Mouse (Mus musculus) cerebellum, adult 9-11 months (tissue): Measurements from ENCODE around the gene Arhgap24.

Experiments used
- DNase-seq: peaks from one replicate; pipeline ENCODE4 v3.0.0; 2022

Arhgap24 gene

DNA sequence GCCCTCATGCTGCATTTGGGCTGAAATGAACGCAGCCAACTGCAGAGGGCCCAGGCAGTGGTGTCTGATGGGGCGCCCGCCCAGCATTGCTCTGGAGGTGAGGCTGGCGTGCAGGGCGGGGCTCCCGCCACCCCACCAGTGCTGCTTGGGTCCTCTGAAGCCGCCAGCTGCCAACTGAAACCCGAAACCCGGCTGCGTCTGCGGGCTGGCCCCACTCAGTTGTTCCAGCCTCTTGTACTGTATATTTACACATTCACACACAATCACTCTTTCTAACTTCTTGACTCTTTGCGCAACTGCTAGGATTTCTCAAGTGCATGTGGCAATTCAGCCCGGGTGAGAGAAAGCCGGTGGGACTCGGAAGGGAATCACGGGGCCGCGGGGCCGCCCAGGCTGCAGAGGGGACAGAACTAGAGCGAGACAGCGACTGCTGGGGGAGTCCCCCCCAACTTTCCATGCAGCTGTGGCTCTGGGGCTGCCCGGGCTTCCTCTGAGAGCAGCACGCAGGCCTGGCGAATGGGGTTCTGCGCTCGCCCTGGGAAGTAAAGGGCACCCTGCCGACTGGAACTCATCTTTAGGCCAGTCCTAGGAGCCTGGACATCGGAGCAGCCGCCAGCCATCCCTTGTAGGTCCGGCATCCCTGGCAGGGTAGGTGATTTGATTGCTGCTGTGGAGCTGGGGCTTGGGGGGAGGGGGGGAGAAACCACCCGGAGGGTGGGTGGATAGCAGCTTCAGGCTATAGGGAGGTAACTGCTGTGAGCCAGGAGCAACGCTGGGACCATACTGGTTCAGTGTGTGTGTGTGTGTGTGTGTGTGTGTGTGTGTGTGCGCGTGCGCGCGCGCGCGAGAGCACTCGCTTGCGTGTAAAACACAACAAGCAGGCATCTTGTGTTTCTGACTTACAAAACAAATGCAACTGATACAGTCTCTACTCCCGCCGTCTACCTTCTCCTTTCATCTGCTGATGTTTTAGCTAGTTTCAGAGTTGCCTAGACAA, at the start of gene Arhgap24:
Gene Arhgap24, plus strand, starts transcription at position 177 of the 997 bp plus-strand sequence.
- no peak for DNase-seq

DNA sequence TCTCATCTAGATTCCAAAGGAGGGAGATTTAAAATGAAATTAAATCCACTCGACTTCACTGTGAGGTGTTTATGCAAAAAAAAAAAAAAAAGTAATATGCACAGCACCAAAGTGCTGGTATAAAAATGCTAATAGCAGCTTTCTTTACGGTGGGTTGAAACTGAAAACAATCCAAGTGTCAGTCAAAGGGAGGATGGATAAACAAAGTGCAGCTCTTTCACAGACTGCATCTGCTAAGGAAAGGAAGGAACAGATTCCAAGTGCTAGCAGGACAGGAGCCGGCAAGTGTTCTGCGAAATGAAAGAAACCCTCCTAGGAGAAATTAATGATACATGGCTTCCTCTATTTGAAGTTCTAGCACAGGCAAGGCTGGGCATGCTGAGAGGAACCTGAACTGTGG, 47.0 kb upstream of the Arhgap24 start:
- DNase-seq, result no peak

GRCm38 (mm10) chr5:102436581-102436980, 44.6 kb upstream of the Arhgap24 start:
- no peak for DNase-seq

GRCm38 (mm10) chr5:102439119-102439877, 41.9 kb upstream of the Arhgap24 start:
- DNase-seq, result no peak

DNA sequence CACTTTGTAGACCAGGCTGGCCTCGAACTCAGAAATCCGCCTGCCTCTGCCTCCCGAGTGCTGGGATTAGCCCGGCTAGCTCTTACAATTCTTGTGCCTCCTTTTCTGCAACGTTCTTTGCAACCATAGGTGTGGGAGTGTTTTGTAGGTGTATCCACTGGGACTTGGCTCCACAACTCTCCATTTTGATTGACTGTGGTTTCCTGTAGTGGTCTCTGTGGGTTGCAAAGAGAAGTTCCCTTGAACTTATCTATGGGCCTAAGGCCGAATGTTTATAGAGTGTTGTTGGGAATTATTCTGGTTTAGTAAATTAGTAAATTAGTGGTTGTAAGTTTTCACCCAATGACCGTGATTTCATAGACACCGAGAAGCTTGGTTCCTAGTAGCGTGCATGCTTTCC, 33.8 kb upstream of the Arhgap24 start:
- no peak for DNase-seq

DNA sequence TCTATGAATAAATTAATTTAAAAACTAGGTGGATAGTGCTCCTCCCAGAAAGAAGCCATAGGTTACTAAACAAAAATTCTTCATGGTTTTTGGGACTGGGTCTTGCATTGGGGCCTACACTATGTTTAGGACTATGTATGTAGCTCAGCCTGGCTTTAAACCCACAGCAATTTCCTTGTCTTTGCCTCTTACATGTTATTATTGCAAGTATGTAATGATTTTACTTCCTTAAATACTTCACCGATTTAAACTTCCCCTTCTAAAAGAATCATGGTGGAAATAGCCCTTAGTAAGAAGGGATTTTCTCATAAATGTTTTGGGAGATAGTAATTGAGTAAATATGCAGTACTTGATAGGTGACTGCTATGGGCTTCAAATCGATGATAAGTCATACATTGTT, 30.3 kb upstream of the Arhgap24 start:
- DNase-seq, result no peak

- DNase-seq, result no peak
Measured at GRCm38 (mm10) chr5:102452079-102452797, 29.0 kb upstream of the Arhgap24 start.

DNA sequence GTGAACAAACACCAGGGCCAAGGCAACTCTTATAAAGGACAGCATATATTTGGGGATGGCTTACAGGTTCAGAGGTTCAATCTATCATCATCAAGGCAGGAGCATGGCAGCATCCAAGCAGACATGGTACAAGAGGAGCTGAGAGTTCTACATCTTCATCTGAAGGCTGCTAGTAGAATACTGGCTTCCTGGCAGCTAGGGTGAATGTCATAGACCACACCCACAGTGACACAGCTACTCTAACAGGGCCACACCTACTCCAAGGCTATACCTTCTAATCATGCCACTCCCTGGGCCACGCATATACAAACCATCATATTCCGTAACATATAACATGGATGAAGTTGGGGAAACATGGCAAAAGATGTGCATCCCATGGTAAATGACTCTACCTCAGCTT, 27.9 kb upstream of the Arhgap24 start:
- DNase-seq, result no peak

DNA sequence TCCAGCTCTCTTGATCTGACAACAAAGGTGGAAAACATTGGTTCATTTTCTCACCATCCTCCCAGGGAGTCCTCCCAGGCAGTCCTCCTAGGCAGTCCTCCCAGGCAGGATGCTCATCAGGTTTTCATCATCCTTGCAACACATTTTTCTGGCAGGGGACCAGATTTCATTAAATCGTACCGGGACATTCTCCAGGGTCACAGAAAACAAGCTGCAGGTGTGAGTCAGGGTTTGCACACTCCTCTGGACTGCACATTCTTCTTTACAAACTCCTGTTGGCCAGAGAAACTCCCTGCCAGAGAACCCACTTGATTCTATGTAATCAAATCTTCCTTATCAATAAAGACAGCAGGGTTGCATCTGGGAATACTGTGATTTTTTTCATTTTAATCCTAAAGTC, 25.9 kb upstream of the Arhgap24 start:
- no peak for DNase-seq

DNA sequence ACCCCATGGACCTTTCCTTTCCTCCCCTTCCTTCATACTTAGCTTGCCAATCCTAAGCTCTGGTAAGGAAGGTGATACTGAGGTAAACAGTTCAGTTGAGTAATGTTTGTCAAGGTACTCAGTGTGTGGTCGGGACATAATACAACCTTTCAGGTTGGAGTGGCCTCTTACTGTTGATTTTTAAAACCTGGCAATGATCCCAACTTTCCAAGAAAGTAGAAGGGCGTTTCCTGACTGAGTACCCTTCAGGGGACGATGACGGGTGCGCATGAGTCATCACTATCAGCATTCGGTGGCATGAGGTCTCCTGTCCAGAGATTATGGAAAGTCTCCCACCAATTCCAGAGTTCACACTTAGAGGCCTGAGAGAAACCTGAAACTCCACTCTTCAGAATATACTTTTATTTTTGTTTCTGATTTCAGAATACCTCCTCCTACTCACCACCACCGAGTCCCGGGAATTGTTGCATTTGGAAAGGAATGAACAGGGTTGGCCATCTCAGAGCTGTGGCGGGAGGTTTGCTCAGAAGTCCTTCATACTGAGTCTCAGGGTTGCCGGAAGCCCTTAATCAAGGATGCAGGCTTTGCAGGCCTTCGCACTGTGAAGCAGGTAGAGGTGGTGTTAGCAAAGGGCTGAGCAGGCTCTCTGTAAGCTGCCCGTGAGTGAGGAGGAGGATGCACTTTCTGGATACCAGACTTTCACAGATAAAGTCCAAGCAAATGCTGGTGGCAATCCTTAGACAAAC, 20.6 kb upstream of the Arhgap24 start:
- DNase-seq, result no peak

- DNase-seq, result no peak
Measured at GRCm38 (mm10) chr5:102462948-102463347, 18.2 kb upstream of the Arhgap24 start.

DNA sequence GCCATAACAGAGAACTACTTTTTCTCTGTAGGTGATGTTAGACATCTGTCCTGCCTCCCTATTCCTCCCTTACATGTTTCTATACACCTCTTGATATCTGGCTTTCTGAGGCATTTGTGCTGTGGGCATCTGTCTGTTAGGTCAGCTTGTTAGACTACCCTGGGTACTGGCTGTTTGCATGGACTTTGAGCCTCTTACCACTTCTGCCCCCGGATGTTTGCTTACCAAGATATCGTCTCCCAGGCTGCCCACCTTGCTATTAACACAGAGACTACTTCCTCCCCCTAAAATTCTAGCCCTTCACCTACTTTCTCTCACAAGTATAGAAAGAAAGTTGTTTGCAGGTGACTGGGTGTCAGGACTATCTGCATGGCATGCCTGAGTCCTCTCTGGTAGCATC, 15.8 kb upstream of the Arhgap24 start:
- no peak for DNase-seq

- no peak for DNase-seq
Measured at GRCm38 (mm10) chr5:102468292-102468691, 12.9 kb upstream of the Arhgap24 start.

- DNase-seq, result no peak
Measured at GRCm38 (mm10) chr5:102470284-102470683, 10.9 kb upstream of the Arhgap24 start.

DNA sequence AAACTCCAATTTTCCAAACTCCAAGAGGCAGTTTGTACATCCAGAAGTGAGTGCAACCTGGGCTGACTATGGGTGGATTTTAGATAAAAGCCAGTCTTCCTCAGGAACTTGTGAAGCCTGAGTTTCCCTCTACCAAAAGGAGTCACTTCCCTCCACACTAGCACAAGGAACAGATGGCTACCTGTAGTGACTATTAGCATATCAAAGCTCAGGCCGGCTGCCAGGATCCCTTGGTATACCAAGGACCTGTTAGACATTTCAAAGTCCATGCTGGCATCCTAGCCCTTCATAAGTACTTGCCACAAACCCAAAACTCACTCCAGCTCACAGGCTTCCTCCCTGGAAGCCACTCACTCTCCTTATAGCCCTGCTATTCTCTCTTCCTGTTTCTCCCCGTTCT, 3.1 kb upstream of the Arhgap24 start:
- no peak for DNase-seq

GRCm38 (mm10) chr5:102483285-102483975, 2.2 kb downstream of the Arhgap24 start:
- DNase-seq, result no peak

DNA sequence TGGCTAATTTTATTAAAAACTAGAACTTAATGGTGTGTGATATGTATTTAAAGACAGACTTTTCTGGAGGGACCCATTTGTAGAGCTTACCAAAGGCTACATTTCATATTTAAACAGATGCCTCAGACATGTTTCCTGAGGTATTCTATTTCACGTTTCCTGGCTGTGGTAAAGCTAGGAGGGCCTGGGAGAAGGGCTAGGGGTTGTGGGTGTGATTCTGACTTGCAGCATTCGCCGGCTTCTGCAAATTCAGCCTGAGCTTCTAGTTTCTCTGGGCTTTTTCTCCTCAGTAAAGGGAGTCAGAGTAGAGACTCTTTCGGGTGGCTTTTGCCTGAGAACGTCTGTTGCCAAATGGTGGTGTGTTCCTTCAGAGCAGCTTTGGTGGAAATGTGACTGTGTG, 10.4 kb downstream of the Arhgap24 start:
- no peak for DNase-seq

DNA sequence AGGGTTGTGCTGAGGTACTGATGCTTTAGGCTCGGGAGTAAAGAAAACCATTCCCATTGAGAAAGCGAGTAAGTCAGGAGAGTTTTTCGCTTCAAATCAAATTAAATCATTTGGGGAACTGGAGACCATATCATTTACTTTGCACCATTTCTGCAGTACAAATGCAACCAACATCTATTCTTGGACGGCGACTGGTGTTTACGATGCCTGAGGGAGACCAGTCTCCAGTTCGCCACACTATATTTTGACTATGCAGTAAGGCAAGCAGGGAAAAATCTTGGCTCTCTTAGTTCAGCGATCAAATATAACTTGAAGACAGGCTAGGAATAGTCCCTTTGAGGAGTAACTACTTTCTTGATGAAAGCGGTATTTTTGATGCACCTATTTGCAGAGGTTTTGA, 11.0 kb downstream of the Arhgap24 start:
- DNase-seq, result no peak

DNA sequence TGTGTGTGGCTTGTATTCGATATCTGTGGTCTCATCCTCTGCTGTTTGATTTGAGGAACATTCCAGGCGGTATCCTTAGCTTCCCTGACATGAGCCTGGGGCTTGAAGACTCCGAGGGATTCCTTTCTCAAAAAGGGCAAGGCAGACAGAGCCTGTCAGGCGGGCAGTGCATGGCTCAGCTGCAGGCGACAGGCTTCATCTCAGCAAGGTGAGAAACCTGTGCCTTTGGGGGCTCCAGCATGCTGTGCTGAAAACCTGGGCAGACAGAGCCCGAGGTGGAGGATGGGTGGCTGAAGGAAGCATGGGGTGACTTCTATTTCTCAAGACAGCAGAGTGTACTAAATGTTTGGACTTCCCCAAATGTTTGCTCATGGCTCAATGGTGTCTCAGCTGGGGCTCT, 13.6 kb downstream of the Arhgap24 start:
- DNase-seq, result no peak

DNA sequence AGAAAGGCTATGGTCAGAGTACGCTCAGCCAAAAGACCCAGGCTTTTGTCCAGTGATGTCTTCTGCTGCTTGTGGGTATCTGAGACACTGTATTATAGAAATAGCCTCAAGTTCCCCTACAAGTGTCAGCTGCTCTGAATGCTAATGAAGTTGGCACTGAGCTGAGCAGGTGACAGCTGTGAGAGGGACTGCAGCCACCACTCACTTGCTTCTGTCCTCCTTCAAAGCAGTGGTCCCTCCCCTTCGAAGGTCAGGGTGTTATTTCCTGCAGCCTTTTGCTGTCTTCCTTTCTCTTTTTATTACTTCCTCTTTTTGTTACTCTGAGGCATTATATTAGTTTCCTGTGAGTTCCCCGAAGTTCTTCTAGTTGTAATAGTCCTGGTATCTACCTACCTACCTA, 16.0 kb downstream of the Arhgap24 start:
- DNase-seq, result no peak

DNA sequence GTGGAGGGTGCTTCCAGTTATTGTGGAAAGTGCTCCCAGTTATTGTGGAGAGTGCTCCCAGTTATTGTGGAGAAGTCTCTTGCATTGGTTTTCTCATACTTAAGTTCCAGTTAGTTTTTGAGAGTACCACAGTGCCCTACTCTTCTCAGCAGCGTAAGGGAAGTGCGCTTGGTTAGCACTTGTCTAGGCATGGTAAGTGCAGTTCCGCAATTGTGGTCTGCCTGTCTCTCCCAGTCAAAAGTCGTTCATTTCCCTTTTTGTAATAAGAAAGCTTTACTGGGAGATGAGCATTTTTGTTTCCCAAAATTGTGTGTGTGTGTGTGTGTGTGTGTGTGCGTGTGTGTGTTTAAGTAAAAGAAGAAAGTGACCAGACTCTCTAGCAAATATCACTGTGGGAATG, 17.6 kb downstream of the Arhgap24 start:
- DNase-seq, result no peak

- no peak for DNase-seq
Measured at GRCm38 (mm10) chr5:102502333-102502732, 21.1 kb downstream of the Arhgap24 start.
